Mouse (Mus musculus) frontal cortex, postnatal 14 days (tissue): ENCODE data around the gene Carhsp1.

Experiments
- DNase-seq, 2 experiments: peaks; one replicate each; pipeline ENCODE4 v3.0.0; 2022; ENCODE audit warnings: low spot score in 2 of 2

Carhsp1 gene

DNA sequence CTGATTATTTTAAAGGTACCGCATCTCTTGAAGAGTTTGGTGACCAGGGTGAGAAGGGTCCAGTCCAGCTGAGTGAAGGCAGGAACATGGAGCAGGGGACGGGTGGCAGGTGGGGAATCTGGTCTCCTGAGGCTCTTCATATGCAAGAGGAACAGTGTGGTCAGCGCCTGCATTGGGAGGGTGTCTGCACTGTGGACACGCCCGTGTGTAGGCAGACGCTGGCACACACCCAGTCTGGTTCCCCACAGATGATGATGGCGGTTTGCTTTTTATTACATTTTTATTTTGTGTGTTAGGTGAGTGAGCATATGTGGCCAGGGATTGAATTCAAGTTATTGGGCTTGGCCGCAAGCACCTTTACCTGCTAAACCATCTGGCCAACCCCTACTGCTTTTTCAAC, 3.6 kb upstream of the Carhsp1 start:
- DNase-seq: no peak

DNA sequence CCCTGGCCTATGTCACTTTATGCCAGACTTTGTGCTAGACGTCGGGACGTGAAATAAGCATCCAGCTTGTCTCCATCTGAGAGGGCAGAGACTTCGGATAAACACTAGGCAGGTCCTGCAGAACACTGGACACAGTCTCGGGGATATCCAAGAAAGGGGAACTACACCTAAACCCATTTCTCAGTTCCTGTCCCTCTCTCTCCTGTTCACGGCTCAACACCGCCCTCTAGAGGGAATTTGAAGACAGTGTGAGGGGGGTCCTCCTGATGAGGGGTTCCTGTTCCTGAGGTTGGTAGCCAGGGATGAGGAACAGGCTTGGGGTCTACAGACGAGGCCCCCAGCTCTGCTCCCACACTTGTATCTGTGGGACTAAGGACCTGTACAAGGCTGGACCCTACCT, 2.2 kb upstream of the Carhsp1 start:
- no peak for DNase-seq

DNA sequence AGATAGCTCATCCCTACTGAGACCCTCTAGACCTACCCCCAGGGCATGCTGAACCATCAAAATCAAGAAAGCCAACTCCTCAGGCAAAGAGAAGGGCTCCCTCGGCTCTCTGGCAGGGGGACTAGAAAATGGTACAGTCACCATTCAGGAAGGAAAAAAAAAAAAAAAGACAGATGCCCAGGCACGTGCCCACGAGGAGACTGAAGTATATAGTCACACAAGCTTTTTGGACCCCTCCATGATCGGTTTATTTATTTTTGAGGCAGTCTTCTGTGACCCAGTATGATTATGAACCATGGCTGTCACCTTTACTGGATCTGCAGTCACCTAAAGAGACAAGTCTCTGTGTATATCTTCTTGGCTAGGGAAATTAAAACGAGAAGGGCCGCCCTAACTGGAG, 1.4 kb upstream of the Carhsp1 start:
- DNase-seq: no peak

DNA sequence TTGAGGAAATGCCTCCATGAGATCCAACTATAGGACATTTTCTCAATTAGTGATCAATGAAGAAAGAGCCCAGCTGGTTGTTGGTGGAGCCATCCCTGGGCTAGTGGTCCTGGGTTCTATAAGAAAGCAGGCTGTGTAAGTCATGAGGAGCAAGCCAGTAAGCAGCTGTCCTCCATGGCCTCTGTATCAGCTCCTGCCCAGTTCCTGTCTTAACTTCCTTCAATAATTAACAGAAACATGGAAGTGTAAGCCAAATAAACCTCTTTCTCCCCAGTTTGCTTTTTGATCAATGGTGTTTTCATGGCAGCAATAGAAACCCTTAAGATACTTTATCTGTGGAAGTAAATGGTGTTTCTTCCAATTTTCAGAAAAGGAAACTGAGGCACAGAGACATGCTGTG, 856 bp upstream of the Carhsp1 start:
- no peak for DNase-seq

DNA sequence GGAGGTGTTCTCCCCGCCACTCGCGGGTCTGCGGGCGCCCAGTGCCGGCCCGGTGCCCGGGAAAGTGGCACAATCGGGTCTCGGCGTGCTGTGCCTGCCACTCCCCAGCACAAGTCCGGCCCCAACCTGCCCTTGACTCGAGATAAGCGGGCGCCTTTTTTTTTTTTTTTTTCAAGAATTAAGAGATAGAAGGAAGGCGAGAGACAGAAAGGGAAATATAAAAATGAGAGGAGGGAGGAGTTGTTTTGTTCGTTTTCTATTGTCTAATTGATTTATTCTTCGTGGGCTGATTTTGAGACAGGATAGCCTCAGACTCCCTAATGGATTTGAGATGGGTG, 364 bp upstream of the Carhsp1 start:
- no peak for DNase-seq

DNA sequence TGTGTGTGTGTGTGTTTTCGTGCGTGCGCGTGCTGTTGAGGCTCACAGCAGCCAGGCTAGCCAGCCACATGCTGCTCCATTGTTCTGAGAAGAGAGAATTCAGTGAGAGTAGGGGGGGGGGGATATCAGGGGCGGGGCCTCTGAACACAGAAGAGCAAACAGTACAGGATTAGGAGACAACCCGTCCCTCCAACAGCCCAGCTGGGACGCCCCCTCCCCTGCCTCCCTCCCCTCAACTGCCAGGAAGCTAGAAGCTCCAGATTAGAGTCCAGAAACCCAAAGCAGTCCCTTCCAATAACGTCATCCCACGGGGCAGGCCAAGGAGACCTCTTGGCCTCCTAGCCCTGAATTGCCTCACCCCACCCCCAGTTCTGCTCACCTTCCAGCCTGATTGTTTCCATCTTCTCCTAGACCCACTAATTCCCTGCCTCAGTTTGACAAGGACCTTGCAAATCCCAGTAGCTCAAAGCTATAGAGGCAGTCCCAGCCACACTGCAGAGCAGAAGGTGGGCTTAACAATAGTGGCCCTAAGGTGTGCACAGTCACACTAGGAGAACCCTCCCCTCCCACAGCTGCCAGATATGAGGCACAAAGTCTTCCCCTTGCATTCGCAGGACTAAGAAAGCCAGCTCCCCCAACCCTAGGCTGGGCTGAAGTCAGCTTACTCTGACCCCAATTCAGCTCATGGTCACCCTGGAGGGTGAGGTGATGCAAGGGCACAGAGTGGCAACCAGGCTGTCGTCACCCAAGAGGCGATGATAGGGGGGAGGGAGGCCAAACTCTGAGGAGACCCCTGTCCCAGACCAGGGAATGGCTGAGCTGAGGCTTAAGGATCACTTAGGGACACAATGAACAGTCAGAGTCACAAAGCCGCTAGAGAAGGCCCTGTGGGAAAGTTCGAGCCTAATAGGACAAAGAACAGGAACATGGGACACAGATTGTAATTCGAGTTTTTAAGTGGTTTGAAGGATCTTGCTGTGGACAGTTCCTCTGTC, 1.6 kb downstream of the Carhsp1 start:
- no peak for DNase-seq

DNA sequence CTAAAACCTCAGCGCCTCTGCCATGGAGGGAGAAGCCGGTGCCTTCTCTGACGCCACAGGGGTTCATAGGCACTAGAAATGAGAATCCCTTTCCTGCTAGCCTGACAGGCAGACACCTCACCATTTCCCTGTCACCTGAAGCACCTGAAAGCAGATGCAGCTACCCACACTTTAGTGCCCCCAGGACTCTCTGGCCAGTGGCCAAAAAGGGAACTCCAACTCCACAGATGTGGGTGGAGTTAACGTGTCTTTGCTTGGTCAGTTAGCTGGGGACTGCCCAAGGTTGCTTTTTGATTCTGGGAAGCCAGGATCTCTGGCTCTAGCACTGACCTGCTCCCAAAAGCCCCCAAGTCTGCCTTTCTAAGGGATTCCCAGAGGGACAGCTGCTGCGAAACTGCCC, 2.5 kb downstream of the Carhsp1 start:
- DNase-seq: no peak

DNA sequence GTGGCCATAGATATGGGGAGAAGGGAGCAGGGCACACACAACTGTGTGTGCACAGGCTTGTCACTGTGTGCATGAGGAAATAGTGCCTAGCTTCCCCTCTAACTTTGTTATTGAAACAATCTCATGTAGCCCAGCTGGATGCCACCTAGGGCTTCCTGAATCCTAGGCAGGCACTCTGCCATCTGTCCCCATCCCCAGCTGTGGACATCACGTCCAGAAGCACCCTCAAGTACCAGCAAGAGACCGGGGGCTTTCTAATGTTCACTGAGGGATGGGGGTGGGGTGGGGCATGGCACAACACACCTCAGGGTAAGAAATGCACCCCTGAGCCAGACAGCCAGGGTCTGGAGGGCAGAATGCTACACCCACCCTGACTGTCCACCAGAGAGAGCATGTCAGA, 3.6 kb downstream of the Carhsp1 start:
- DNase-seq: no peak

DNA sequence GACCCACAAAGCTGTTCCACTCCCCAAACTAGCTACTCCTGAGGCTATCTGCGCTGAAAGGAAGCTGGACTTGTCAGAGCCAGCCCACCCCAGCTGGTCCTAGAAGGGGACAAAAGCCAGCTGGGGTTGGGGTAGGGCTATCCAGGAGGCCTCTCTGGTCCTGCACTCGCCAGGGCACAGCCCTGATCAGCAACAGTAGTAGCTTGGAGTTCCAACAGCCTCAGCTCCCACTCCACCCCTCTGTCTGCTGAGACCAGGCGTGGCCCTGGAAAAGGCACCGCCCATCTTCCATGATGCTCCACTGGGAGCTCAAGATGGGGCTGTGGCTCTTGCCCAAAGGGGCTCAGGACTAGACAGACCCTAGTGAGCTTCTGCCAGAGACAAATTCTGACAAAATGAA, 4.1 kb downstream of the Carhsp1 start:
- DNase-seq: no peak

DNA sequence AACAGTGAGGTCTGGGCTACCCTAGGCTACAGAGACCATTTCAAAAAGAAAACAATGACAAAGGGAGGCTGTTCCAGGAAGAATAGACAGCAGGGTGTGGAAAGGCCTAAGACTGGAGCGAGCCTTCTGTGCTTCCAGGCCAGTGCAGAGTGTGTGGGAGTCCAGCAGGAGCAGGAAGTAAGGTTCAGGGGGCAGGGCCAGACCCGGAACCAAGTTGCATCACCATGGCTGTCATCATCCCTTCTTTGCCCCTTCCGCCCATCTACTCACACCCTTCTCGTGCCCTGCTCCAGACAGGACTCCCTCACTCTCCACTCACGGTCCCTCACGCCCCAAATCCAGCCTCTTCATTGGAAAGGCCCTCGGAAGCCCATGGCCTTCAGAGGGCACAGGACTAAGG, 4.7 kb downstream of the Carhsp1 start:
- no peak for DNase-seq

DNA sequence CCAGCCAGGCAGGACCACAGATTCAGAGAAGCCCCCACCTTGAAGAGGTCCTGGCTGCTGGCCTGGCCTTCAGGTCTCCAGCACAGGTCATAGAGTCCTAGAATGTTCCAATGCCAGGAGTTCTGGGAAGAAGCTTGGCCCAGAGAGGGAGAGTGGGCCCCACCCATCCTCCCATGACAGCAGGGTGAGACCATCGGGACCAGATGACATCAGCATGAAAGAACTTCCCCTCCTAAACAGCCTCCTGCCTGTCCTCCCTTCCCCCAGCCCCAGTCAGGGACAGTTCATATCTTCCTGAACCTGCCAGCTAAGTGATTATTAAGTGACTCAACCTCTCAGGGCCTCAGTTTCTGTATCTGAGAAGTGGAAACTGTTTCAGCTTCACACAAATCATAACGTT, 5.5 kb downstream of the Carhsp1 start:
- DNase-seq: no peak

DNA sequence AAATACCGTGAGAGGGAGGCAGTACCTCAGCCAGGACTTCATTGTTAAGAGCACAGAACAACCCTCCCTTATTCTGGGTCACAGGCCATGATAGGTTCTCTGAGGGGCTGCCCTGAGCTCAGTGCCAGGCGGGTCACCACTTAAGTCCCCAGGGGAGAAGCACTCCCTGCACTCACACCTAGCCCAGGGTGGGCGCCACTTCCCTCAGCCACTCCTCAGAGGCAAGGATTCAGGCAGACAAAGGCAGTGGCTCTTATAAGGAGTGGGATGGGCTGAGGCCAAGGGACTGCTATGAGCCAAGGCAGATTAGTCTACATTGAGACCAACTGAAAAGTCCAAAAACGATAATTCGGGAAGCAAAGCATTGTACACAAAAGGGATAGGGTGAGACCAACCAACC, 6.6 kb downstream of the Carhsp1 start:
- DNase-seq: no peak

DNA sequence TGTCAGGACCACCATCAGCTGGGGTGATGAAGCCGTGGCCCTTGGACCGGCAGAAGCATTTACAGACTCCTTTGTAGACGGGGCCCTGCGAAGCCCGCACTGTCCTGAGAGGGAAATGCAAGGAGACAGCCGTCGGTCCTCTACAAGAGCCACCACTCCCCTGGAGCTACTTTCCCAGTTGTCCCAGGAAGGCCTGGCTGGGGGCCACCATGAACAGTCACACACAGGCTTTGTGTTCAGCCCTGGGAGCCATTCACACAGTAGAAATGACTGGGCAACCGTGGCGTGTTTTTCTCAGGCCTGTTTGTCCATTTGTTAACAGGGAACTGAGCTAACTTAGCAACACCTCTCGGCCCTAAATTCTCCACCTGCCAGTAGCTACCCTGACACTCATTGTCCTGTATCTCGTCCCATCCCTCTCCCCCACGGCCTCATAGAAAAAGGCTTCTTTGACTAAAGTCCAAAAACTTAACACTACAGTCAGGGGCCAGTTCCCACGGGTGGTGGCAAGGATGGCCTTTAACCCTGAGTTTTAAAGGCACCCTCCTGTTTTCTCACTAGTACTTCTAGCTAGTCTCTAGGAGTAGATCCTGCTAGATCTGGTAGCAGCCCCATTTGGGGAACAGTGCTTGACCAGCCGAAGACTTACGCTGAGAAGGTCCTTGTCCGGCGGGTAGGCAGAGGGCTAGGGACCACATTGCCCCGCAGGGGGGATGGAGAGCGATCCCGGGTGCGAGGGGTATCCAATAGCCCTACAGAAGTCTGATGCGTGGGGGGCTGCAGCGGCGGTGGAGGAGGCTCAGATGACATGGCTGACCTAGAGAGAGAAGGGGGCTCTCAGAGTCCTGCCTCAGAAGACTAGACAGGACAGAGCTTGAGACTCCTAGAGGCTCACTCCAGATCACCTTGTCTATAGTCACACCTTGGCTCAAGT, 8.1 kb downstream of the Carhsp1 start:
- no peak for DNase-seq

DNA sequence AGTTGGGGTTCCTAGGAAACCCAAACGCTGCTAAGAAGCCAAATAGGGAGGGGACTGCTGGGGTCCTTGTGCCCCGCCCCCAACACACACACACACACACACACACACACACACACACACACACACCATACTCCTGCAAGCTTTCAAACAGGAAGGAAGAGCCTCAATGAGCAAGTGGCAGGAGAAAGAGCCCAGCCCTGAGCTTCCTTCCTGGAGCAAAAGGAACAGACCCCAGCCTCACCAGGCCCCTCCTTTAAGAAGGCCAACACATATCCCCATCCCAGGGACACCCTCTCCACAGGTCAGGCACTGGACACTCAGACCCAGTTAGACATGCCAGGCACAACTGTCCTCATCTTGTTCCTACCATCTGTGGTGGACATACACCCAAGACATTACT, 8.9 kb downstream of the Carhsp1 start:
- no peak for DNase-seq

DNA sequence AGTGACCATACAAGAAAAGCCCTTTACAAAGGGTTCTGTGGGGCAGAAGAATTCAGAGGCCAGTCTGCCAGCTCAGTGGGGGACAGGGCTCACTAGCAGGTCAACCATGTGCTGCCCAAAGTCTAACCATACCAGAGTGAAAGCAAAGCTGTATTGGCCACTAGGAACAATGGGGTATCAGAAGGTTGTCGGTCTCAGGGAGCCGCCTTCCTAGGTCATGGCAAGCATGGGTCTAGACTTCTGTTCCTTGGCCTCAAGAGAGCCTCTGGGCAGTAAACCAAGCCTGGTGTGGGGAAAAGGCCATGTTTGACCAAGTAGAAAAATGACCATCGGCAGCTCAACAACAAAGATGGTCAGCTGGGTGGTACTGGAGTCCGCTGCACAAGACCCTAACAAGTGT, 13.2 kb downstream of the Carhsp1 start:
- no peak for DNase-seq

DNA sequence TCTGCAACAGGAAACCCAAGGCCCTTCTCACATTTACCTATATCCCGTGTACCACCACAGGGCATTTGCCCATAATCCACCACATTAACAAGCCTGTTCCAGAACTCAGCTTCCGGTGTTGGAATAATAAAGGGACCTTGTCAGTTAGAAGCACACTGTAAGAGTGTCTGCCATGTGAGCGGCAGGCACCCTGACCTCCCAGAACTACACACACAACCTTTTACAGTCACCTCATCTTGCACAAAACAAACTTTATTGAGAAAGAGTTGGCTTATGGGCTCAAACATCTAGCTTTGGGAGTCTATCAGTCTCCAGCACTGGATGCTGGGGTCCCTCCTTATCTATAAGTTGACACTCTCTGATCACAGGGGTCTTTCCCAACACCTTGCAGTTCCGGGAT, 13.6 kb downstream of the Carhsp1 start:
- no peak for DNase-seq

DNA sequence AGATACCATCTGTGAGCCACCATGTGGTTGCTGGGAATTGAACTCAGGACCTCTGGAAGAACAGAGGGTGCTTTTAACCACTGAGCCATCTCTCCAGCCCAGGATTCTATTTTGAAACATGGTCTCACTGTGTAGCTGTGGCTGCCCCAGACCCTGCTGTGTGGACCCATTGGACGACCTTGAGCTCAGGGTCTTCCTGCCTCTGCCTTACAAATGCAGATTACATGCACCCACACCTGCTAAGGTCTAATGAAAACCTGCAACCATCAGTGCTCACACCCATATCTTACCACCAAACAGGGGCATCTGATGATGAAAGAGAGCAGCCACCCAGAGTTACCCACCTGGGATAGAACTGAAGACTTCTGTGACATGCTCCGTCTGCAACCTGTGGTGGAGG, 15.7 kb downstream of the Carhsp1 start:
- no peak for DNase-seq

DNA sequence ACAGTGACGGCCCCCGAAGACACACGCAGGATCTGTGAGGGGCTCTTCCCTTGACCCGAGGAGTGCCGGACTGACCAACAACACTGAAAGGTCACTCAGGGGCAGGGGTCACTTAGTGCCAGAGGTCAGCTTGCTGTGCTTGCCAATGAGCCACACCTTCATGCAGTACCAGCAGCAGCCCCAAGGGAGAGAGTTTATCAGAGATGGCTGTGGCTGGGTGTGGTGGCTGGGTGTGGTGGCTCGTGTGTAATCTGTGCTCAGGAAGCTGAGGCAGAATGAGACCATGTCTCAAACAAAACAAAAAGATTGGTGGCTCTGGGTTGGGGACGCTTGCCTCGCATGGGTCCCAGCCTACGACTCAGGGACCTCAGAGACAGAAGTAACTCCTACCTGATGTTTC, 16.4 kb downstream of the Carhsp1 start:
- DNase-seq: no peak

DNA sequence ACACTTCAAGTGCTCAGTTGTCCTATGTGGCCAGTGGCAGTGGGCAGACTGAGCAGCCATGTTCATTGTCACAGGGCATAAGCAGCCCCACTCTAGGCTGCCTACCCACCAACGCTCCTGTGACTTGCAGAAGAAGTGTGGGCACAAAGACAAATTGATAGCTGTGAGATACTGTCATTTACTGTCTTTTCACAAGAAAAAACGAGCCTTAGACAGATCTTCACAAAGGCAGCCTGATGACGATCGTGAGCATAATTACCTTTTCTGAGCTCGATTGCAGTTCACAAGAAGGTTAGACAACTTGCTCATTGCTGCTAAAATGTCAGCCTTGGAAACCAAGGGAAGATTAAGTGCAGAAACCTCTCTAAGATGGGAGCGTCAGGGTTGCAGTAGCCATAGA, 16.8 kb downstream of the Carhsp1 start:
- DNase-seq: no peak

DNA sequence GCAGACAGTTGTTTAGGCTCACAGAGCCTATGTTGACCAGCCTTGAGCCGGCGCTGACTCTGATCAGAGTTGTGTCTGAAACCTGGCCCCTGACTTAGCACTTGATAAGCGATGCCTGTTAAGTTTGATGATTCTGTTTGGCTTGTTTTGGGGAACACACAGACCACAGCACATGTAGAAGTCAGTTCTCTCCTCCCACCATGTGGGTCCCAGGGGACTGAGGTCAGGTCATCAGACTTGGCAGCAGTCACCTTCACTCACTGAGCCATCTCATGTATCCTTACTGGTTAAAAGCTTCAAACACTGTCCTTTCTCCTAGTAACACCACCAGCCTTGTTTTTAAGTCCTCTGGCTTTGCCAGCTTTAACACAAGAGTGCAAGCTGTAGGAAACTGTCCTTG, 21.9 kb downstream of the Carhsp1 start:
- no peak for DNase-seq

DNA sequence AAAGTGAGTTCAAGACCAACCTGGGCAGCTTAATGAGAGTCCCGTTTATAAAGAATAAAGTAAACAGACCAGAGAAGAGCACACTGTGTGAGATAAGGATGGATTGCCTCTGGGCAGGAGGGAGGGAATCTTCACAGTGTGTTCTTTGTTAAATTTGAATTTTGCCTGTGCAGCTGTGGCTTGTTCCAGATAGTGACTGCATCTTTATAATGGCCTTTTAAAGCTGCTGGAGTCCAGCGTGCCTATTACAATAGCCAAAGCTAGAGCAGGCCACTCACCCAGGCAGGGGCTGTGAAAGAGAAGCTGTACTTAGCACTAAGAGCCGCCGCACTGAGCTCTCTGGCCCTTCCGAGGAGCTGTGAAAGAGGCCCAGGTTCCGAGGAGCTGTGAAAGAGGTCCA, 26.4 kb downstream of the Carhsp1 start:
- DNase-seq: no peak

DNA sequence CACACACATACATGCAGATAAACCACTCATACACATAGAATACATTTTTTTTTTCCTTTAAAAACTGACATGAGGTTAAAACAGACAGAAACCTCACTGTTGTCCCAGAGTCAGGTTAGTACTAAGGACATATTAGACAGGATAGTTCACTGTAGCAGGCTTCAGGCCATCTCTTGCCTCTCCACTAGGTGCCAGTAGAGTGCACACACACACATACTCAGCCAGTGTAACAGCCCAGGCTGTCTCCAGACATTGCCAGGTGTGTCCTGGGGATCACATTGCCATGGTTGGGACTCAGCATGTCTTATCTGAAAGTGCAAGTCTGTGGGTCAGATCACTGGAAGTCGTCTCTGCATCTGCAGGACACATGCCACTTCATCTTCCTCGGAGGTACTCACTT, 28.1 kb downstream of the Carhsp1 start:
- DNase-seq: no peak
